Mouse (Mus musculus) liver, postnatal 0 days (tissue): ENCODE measurements at regions not wholly inside any gene's neighbourhood (a gene's known extent, or its start where the extent isn't known, plus 50 kb on each side); places are given as distances from the start of the nearest gene placed in this dataset.

Experiments used
- CTCF ChIP-seq: sonication (generic); IDR thresholded peaks from 2 replicates; pipeline ENCODE4 v1.5.1; 2016; ENCODE audit warnings: antibody characterized with exemption, low read depth
- EP300 ChIP-seq: IDR thresholded peaks from 2 replicates; pipeline ENCODE4 v1.6.1; 2016; ENCODE audit warnings: antibody characterized with exemption, low read depth, mild to moderate bottlenecking

DNA sequence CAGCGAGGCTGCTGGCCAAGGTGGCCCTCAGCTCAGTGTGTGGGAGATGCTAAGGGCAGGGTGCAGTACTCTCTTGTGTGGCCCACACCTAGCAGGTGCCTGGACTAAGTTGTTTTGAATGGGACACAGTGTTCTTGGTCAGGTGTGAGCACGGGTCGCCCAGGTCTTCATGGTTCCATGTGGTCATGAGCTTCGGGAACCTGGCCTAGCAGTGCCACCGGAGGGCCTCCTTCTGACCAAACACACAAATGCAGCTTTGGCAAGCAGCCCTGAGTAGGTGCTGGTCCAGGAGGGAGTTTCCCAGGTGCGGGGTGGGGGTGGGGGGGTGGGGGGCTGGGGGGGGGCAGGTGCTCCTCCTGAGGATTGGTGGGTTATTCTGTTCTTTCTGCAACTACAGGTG is 127.6 kb downstream of the Gadd45g start:
- TF ChIP-seq CTCF (no peak), EP300 (no peak)
